Mouse (Mus musculus): Measurements from ENCODE around the gene Arpc4. TPM values are rescaled to one million over a fixed set of nuclear protein-coding genes. Genes with fewer than 3 reads are reported as not detected.

Arpc4 gene
- polyA plus RNA-seq, 1 experiment from 2014 or later = 377 TPM

- H3K27ac ChIP-seq (replicated peaks) = no peak overlapping the region
- no peak for DNase-seq (ENCODE audit: low spot score)
- WGBS = 65% methylated on average over 12 of the region's 12 CpGs
- no peaks in the 10 kb centered on the region for H3K9me3 ChIP-seq
- H3K4me3 ChIP-seq = no peak overlapping the region
- no peaks in the 10 kb centered on the region for H3K36me3 ChIP-seq (replicated peaks)
- H3K4me1 ChIP-seq = peaks cover 13% of the 10 kb centered on the region
- H3K27me3 ChIP-seq (replicated peaks; ENCODE audit: low read depth, poor library complexity, severe bottlenecking) = 0 out of 2 replicates have a peak, but pooled peaks cover 8% of the 10 kb centered on the region
Measured at GRCm38 (mm10) chr6:113438721-113439430, 61.0 kb downstream of the Arpc4 start.

Small RNA genes within 50 kb of the gene (microRNA-seq; reads per million reads assigned to microRNA genes)
- gene Gm24387 = not detected

Other genes with a start within 250 kb of the Arpc4 start
- gene Lhfpl4, start 182.7 kb upstream of the Arpc4 start, polyA plus RNA-seq (2016; fragmentation: Nextera tagmentation; extraction: Ambion mirVana) = 4.7 and 5.0 TPM in 2 replicates
- 44.0 and 46.9 TPM in 2 replicates for gene Mtmr14, start 140.3 kb upstream of the Arpc4 start, polyA plus RNA-seq (2016; fragmentation: Nextera tagmentation; extraction: Ambion mirVana)
- gene Cpne9, start 95.8 kb upstream of the Arpc4 start, polyA plus RNA-seq (2016; fragmentation: Nextera tagmentation; extraction: Ambion mirVana) = 0.04 and 0.11 TPM in 2 replicates
- gene Brpf1, start 71.0 kb upstream of the Arpc4 start, polyA plus RNA-seq (2016; fragmentation: Nextera tagmentation; extraction: Ambion mirVana) = 24.8 and 26.0 TPM in 2 replicates
- 17.8 and 20.0 TPM in 2 replicates for gene Ogg1, start 51.1 kb upstream of the Arpc4 start, polyA plus RNA-seq (2016; fragmentation: Nextera tagmentation; extraction: Ambion mirVana)
- 47.0 and 48.9 TPM in 2 replicates for gene Camk1, start 34.1 kb upstream of the Arpc4 start, polyA plus RNA-seq (2016; fragmentation: Nextera tagmentation; extraction: Ambion mirVana)
- 48.1 and 48.4 TPM in 2 replicates for gene Tada3, start 232 bp upstream of the Arpc4 start, polyA plus RNA-seq (2016; fragmentation: Nextera tagmentation; extraction: Ambion mirVana)
- 2.8 and 3.7 TPM in 2 replicates for gene Ttll3, start 11.1 kb downstream of the Arpc4 start, polyA plus RNA-seq (2016; fragmentation: Nextera tagmentation; extraction: Ambion mirVana)
- 34.6 and 34.8 TPM in 2 replicates for gene Rpusd3, start 41.2 kb downstream of the Arpc4 start, polyA plus RNA-seq (2016; fragmentation: Nextera tagmentation; extraction: Ambion mirVana)
- not detected in 2 replicates for gene Cidec, start 57.6 kb downstream of the Arpc4 start, polyA plus RNA-seq (2016; fragmentation: Nextera tagmentation; extraction: Ambion mirVana)
- 87.2 and 88.8 TPM in 2 replicates for gene Jagn1, start 64.5 kb downstream of the Arpc4 start, polyA plus RNA-seq (2016; fragmentation: Nextera tagmentation; extraction: Ambion mirVana)
- gene Il17re, start 80.4 kb downstream of the Arpc4 start, polyA plus RNA-seq (2016; fragmentation: Nextera tagmentation; extraction: Ambion mirVana) = 3.7 and 4.0 TPM in 2 replicates
- gene Il17rc, start 93.3 kb downstream of the Arpc4 start, polyA plus RNA-seq (2016; fragmentation: Nextera tagmentation; extraction: Ambion mirVana) = 2.4 and 2.5 TPM in 2 replicates
- gene Creld1, start 105.2 kb downstream of the Arpc4 start, polyA plus RNA-seq (2016; fragmentation: Nextera tagmentation; extraction: Ambion mirVana) = 23.5 and 27.2 TPM in 2 replicates
- 2.1 and 2.2 TPM in 2 replicates for gene Prrt3, start 123.8 kb downstream of the Arpc4 start, polyA plus RNA-seq (2016; fragmentation: Nextera tagmentation; extraction: Ambion mirVana)
- gene Emc3, start 153.5 kb downstream of the Arpc4 start, polyA plus RNA-seq (2016; fragmentation: Nextera tagmentation; extraction: Ambion mirVana) = 67.0 and 74.3 TPM in 2 replicates
- gene Fancd2, start 153.6 kb downstream of the Arpc4 start, polyA plus RNA-seq (2016; fragmentation: Nextera tagmentation; extraction: Ambion mirVana) = 19.7 and 21.4 TPM in 2 replicates
- 0.22 TPM in 1 of 2 replicates, not detected in the other for gene Fancd2os, start 222.6 kb downstream of the Arpc4 start, polyA plus RNA-seq (2016; fragmentation: Nextera tagmentation; extraction: Ambion mirVana)
- 200 and 208 TPM in 2 replicates for gene Brk1, start 226.7 kb downstream of the Arpc4 start, polyA plus RNA-seq (2016; fragmentation: Nextera tagmentation; extraction: Ambion mirVana)
- 41.9 and 44.8 TPM in 2 replicates for gene Vhl, start 245.8 kb downstream of the Arpc4 start, polyA plus RNA-seq (2016; fragmentation: Nextera tagmentation; extraction: Ambion mirVana)